Mouse (Mus musculus): ENCODE measurements around the gene Dnah6. TPM values are rescaled to one million over a fixed set of nuclear protein-coding genes. Genes with fewer than 3 reads are reported as not detected.

Gene Dnah6
- polyA plus RNA-seq, 1 experiment from 2014 or later: 0.07 TPM

DNA sequence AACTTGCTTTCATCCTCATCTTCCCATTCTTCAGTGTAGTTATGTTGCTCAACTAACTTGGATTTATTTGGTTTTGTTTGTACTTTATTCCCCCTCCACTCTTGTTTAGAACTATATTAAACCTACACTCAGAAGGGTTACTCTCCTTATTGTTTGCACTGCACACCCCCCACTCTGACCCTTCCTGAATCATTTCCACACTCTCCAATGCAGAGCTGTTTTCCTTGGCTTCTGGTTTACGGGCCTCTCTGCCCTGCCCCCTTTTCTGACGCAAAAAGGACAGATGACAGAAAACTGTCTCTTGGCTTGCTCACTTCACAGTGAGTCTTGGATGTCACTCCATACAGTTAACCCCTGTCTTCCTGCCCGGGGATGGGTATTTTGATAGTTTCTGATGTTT is 38.5 kb downstream of the Dnah6 start:
- no peaks in the 10 kb centered on the region for H3K27me3 ChIP-seq (replicated peaks; ENCODE audit: control insufficient read depth, insufficient read depth, low read length)
- H3K4me1 ChIP-seq (replicated peaks; ENCODE audit: control insufficient read depth, insufficient read depth, low read length): no peaks in the 10 kb centered on the region
- DNase-seq (ENCODE audit: low spot score) (no peak), ATAC-seq (replicated peaks; ENCODE audit: low FRiP score, low TSS enrichment, low read depth) (no peak)
- no peaks in the 10 kb centered on the region for H3K36me3 ChIP-seq (ENCODE audit: control insufficient read depth, insufficient read depth, low read length)
- no peak overlapping the region for H3K9ac ChIP-seq (ENCODE audit: low read length)
- no peaks in the 10 kb centered on the region for H3K9me3 ChIP-seq (ENCODE audit: control insufficient read depth, low read length)
- no peak overlapping the region for H3K27ac ChIP-seq (ENCODE audit: low read depth)
- 47% methylated on average over 3 of the region's 3 CpGs for WGBS
- H3K4me3 ChIP-seq (ENCODE audit: low read depth, low read length): no peak overlapping the region
- H3K4me2 ChIP-seq (ENCODE audit: low read length): no peak overlapping the region

DNA sequence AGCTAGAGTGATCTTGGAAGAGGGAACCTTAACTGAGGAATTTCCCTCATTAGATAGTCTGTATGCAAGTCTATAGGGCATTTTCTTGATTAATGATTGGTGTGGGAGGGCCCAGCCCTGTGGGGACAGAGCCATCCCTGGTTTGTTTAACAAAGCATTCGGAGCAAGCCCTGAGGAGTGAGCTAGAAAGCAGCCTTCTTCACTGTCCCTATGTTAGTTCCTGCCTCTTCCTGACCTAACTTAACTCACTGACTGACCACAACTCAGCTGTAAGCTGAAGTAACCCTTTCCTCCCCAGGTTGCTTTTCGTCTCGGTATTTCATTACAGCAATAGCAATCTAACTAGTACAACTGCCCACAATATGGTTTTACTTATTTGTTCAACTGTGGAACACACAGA is 39.0 kb downstream of the Dnah6 start:
- no peak overlapping the region for H3K4me3 ChIP-seq (ENCODE audit: low read depth, low read length)
- no peak for DNase-seq (ENCODE audit: low spot score)
- no peak overlapping the region for H3K9ac ChIP-seq (ENCODE audit: low read length)
- H3K4me2 ChIP-seq (ENCODE audit: low read length): no peak overlapping the region
- no peak overlapping the region for H3K27ac ChIP-seq (ENCODE audit: low read depth)
- no peaks in the 10 kb centered on the region for H3K36me3 ChIP-seq (ENCODE audit: control insufficient read depth, insufficient read depth, low read length)
- no peak for ATAC-seq (replicated peaks; ENCODE audit: low FRiP score, low TSS enrichment, low read depth)
- WGBS: 27% methylated on average over 3 of the region's 3 CpGs
- H3K9me3 ChIP-seq (ENCODE audit: control insufficient read depth, low read length): no peaks in the 10 kb centered on the region
- no peaks in the 10 kb centered on the region for H3K4me1 ChIP-seq (replicated peaks; ENCODE audit: control insufficient read depth, insufficient read depth, low read length)
- H3K27me3 ChIP-seq (replicated peaks; ENCODE audit: control insufficient read depth, insufficient read depth, low read length): no peaks in the 10 kb centered on the region

DNA sequence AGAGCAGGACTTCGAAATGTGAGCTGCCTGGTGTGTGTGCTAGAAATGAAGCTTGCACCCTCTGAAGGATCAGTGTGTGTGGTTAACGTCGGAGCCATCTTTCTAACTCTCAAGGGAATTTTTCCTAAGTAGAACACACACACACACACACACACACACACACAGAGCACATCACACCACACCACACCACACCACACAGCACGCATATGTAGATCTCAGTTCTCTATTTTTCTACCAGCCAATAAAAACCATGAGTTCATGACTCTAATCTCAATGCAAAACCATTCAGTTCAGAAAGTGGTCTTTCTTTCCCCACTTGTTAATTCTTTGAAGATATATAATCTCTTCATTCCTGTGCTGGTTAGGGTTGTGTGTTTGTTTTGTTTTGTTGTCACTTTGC is 39.4 kb downstream of the Dnah6 start:
- Histone ChIP-seq H3K27ac (ENCODE audit: low read depth) (no peak overlapping the region), H3K36me3 (ENCODE audit: control insufficient read depth, insufficient read depth, low read length) (no peaks in the 10 kb centered on the region), H3K9ac (ENCODE audit: low read length) (no peak overlapping the region), H3K4me3 (ENCODE audit: low read depth, low read length) (no peak overlapping the region), H3K4me1 (replicated peaks; ENCODE audit: control insufficient read depth, insufficient read depth, low read length) (no peaks in the 10 kb centered on the region), H3K9me3 (ENCODE audit: control insufficient read depth, low read length) (no peaks in the 10 kb centered on the region), H3K27me3 (replicated peaks; ENCODE audit: control insufficient read depth, insufficient read depth, low read length) (no peaks in the 10 kb centered on the region), H3K4me2 (ENCODE audit: low read length) (no peak overlapping the region)
- 58% methylated on average over 4 of the region's 4 CpGs for WGBS
- ATAC-seq (replicated peaks; ENCODE audit: low FRiP score, low TSS enrichment, low read depth) (no peak), DNase-seq (ENCODE audit: low spot score) (no peak)

DNA sequence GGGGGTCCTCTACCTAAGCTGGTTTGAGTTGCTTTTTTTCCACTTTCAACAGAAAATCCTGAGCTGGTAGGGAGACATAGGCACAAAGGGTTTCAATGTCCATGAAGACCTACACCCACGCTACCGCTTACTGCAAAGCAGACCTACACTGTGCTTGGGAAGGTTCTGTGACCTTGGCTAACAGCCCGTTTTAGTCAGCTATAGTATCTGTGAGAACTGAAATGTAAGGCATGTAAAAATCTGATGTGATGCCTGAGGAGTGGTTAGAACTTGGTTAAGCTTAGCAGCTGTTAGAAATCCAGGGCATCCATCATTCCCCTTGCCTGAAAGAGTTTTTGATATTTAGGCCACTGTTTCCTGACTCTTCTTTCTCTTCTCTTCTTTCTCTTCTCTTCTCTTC is 46.3 kb downstream of the Dnah6 start:
- no peak overlapping the region for H3K4me3 ChIP-seq (ENCODE audit: low read depth, low read length)
- DNase-seq (ENCODE audit: low spot score): no peak
- WGBS: 61% methylated on average over 3 of the region's 3 CpGs
- H3K27ac ChIP-seq (ENCODE audit: low read depth): no peak overlapping the region
- no peaks in the 10 kb centered on the region for H3K4me1 ChIP-seq (replicated peaks; ENCODE audit: control insufficient read depth, insufficient read depth, low read length)
- no peaks in the 10 kb centered on the region for H3K9me3 ChIP-seq (ENCODE audit: control insufficient read depth, low read length)
- H3K4me2 ChIP-seq (ENCODE audit: low read length): no peak overlapping the region
- H3K36me3 ChIP-seq (ENCODE audit: control insufficient read depth, insufficient read depth, low read length): no peaks in the 10 kb centered on the region
- no peak overlapping the region for H3K9ac ChIP-seq (ENCODE audit: low read length)
- no peaks in the 10 kb centered on the region for H3K27me3 ChIP-seq (replicated peaks; ENCODE audit: control insufficient read depth, insufficient read depth, low read length)
- no peak for ATAC-seq (replicated peaks; ENCODE audit: low FRiP score, low TSS enrichment, low read depth)

DNA sequence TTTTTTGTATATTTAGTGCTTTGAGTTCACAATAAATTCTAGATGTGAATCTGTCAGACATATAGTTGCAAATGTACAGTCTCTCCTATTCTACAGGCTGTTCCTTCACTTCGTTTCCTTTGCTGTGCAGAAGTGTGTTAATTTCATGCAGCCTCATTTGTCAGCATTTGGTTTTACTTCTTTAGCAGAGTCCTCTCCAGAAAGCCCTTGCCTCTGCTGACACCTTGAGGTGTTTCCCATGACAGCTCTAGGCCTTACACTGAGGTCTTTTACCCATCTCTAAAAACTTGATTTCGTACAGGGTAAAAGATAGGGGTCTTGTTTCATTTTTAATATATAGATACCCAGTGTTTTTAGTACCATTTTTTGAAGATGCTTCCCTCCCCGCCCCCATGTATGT is 54.2 kb downstream of the Dnah6 start:
- Histone ChIP-seq H3K36me3 (ENCODE audit: control insufficient read depth, insufficient read depth, low read length) (no peaks in the 10 kb centered on the region), H3K9ac (ENCODE audit: low read length) (no peak overlapping the region), H3K27ac (ENCODE audit: low read depth) (no peak overlapping the region), H3K9me3 (ENCODE audit: control insufficient read depth, low read length) (no peaks in the 10 kb centered on the region), H3K27me3 (replicated peaks; ENCODE audit: control insufficient read depth, insufficient read depth, low read length) (no peaks in the 10 kb centered on the region), H3K4me3 (ENCODE audit: low read depth, low read length) (no peak overlapping the region), H3K4me1 (replicated peaks; ENCODE audit: control insufficient read depth, insufficient read depth, low read length) (no peaks in the 10 kb centered on the region), H3K4me2 (ENCODE audit: low read length) (no peak overlapping the region)
- DNase-seq (ENCODE audit: low spot score) (no peak), ATAC-seq (replicated peaks; ENCODE audit: low FRiP score, low TSS enrichment, low read depth) (no peak)
- WGBS: 78% methylated on average over 3 of the region's 3 CpGs

DNA sequence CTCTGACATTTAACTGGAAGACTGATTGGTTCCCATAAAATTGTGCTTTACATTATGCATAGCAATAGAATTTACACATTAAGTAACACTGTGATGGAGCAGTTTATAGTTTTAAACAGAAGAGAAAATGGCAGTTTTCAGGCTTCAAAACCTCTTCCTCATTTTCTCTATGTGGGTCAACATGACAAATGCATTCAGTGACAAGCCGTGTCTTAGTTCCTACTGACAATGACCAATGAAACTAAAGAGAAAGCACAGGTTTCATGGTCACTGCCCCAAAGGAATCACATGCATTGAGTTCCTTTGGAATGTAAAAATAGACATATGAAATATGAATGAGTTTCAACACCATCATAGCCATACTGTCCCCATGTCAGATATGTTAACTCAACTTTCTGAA is 58.5 kb downstream of the Dnah6 start:
- WGBS: 92% methylated on average over 1 of the region's 1 CpGs
- H3K27ac ChIP-seq (ENCODE audit: low read depth): no peak overlapping the region
- no peaks in the 10 kb centered on the region for H3K27me3 ChIP-seq (replicated peaks; ENCODE audit: control insufficient read depth, insufficient read depth, low read length)
- H3K36me3 ChIP-seq (ENCODE audit: control insufficient read depth, insufficient read depth, low read length): no peaks in the 10 kb centered on the region
- no peak overlapping the region for H3K4me2 ChIP-seq (ENCODE audit: low read length)
- no peak overlapping the region for H3K4me3 ChIP-seq (ENCODE audit: low read depth, low read length)
- no peaks in the 10 kb centered on the region for H3K9me3 ChIP-seq (ENCODE audit: control insufficient read depth, low read length)
- no peak overlapping the region for H3K9ac ChIP-seq (ENCODE audit: low read length)
- no peak for ATAC-seq (replicated peaks; ENCODE audit: low FRiP score, low TSS enrichment, low read depth)
- H3K4me1 ChIP-seq (replicated peaks; ENCODE audit: control insufficient read depth, insufficient read depth, low read length): no peaks in the 10 kb centered on the region
- no peak for DNase-seq (ENCODE audit: low spot score)

DNA sequence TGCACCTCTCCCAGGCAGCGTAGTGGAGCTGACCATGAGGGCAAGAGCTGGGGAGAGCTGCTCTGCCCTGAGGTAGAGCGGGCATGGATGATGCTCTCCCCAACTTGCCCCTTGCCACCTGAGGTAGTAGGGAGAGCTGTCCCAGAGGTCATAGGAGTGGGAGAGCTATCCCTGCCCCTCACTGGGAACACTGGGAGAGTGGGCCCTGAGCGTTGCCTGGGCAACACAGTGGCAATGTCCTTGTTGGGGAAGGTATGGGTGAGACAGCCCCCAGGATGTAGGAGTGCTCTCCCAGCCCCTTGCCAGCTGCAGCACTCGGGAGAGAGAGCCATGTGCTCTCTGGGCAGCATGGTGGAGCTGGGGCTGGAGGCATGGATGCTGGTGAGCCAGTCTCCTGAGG is 60.1 kb downstream of the Dnah6 start:
- DNase-seq (ENCODE audit: low spot score): no peak
- no peak overlapping the region for H3K27ac ChIP-seq (ENCODE audit: low read depth)

DNA sequence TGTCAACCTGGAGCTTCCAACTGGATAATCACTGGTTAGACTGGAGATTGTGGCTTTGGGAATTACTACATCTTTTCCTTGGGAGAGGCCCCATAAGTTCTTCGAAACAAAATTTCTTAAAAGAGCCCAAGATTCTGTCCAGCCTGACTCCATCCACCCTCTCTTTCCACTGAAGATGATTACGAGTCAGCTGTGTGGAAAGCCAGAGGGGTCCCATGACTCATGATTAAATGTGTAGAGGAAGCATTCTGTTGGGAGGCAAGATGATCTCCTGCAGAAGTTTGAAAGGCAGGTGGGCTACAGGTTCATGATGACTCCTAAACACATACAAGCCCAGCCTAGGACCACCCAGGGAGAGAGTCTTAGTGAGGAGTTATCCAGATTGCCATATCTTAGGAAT is 66.0 kb downstream of the Dnah6 start:
- H3K9ac ChIP-seq (ENCODE audit: low read length): no peak overlapping the region
- no peaks in the 10 kb centered on the region for H3K9me3 ChIP-seq (ENCODE audit: control insufficient read depth, low read length)
- WGBS: 74% methylated on average over 2 of the region's 2 CpGs
- H3K27me3 ChIP-seq (replicated peaks; ENCODE audit: control insufficient read depth, insufficient read depth, low read length): no peaks in the 10 kb centered on the region
- no peak for ATAC-seq (replicated peaks; ENCODE audit: low FRiP score, low TSS enrichment, low read depth)
- DNase-seq (ENCODE audit: low spot score): no peak
- no peak overlapping the region for H3K4me2 ChIP-seq (ENCODE audit: low read length)
- no peaks in the 10 kb centered on the region for H3K4me1 ChIP-seq (replicated peaks; ENCODE audit: control insufficient read depth, insufficient read depth, low read length)
- H3K27ac ChIP-seq (ENCODE audit: low read depth): no peak overlapping the region
- no peaks in the 10 kb centered on the region for H3K36me3 ChIP-seq (ENCODE audit: control insufficient read depth, insufficient read depth, low read length)
- no peak overlapping the region for H3K4me3 ChIP-seq (ENCODE audit: low read depth, low read length)

More for the DNA sequence above, 60.1 kb downstream of the Dnah6 start:
- H3K9ac ChIP-seq (ENCODE audit: low read length): no peak overlapping the region
- no peak overlapping the region for H3K4me3 ChIP-seq (ENCODE audit: low read depth, low read length)
- H3K4me1 ChIP-seq (replicated peaks; ENCODE audit: control insufficient read depth, insufficient read depth, low read length): no peaks in the 10 kb centered on the region
- peak; percentile 36; the same call in 1 of the 2 replicates for ATAC-seq (replicated peaks; ENCODE audit: low FRiP score, low TSS enrichment, low read depth)
- no peaks in the 10 kb centered on the region for H3K36me3 ChIP-seq (ENCODE audit: control insufficient read depth, insufficient read depth, low read length)
- WGBS: 78% methylated on average over 4 of the region's 4 CpGs
- no peaks in the 10 kb centered on the region for H3K27me3 ChIP-seq (replicated peaks; ENCODE audit: control insufficient read depth, insufficient read depth, low read length)
- no peak overlapping the region for H3K4me2 ChIP-seq (ENCODE audit: low read length)
- no peaks in the 10 kb centered on the region for H3K9me3 ChIP-seq (ENCODE audit: control insufficient read depth, low read length)

DNA sequence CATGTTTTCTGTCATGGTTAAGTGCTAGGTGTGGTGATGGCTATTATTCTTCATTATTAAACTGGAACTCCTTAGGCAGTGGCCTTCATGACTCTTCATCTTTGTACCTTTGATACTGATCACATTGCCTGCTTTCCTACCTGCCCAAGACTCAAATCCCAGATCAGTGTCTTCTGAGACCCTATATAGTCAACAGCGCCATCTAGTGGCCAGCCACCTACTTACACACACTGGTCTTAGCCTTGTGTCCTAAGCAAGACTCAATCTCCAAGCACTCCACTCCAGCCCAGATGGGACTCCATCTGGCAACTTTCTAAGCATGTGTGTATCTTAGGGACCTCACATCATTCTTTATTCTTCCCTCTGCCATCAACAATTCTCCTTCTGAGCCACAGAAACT is 67.8 kb downstream of the Dnah6 start:
- Histone ChIP-seq H3K9ac (ENCODE audit: low read length) (no peak overlapping the region), H3K36me3 (ENCODE audit: control insufficient read depth, insufficient read depth, low read length) (no peaks in the 10 kb centered on the region), H3K4me3 (ENCODE audit: low read depth, low read length) (no peak overlapping the region), H3K27me3 (replicated peaks; ENCODE audit: control insufficient read depth, insufficient read depth, low read length) (no peaks in the 10 kb centered on the region), H3K4me2 (ENCODE audit: low read length) (no peak overlapping the region), H3K4me1 (replicated peaks; ENCODE audit: control insufficient read depth, insufficient read depth, low read length) (no peaks in the 10 kb centered on the region), H3K9me3 (ENCODE audit: control insufficient read depth, low read length) (no peaks in the 10 kb centered on the region), H3K27ac (ENCODE audit: low read depth) (no peak overlapping the region)
- WGBS: 0% methylated on average over 1 of the region's 1 CpGs
- DNase-seq (ENCODE audit: low spot score) (peak; percentile 95), ATAC-seq (replicated peaks; ENCODE audit: low FRiP score, low TSS enrichment, low read depth) (peak; percentile 83; the same call in 1 of the 2 replicates)

Measured in intestine, embryonic 14.5 days (tissue).